Mouse (Mus musculus): ENCODE measurements around the gene Wdr89. TPM values are rescaled to one million over a fixed set of nuclear protein-coding genes. Genes with fewer than 3 reads are reported as not detected.
"Not testable (repeated sequence)": the region's sequence is repeated elsewhere in the genome, so short reads cannot be mapped to it uniquely, and the experiment has no call there.

Gene Wdr89
- total RNA-seq (2021) = 1 to 10 TPM; 2.4 to 2.5 TPM
- long read RNA-seq, experiment 1, partial matches to known transcripts = 0 of 1 reads
- long read RNA-seq, experiment 1, other reads (novel, unspliced or antisense) = 1 of 1 reads
- long read RNA-seq, experiment 2, partial matches to known transcripts = 0 of 2 reads
- long read RNA-seq, experiment 2, other reads (novel, unspliced or antisense) = 2 of 2 reads

DNA sequence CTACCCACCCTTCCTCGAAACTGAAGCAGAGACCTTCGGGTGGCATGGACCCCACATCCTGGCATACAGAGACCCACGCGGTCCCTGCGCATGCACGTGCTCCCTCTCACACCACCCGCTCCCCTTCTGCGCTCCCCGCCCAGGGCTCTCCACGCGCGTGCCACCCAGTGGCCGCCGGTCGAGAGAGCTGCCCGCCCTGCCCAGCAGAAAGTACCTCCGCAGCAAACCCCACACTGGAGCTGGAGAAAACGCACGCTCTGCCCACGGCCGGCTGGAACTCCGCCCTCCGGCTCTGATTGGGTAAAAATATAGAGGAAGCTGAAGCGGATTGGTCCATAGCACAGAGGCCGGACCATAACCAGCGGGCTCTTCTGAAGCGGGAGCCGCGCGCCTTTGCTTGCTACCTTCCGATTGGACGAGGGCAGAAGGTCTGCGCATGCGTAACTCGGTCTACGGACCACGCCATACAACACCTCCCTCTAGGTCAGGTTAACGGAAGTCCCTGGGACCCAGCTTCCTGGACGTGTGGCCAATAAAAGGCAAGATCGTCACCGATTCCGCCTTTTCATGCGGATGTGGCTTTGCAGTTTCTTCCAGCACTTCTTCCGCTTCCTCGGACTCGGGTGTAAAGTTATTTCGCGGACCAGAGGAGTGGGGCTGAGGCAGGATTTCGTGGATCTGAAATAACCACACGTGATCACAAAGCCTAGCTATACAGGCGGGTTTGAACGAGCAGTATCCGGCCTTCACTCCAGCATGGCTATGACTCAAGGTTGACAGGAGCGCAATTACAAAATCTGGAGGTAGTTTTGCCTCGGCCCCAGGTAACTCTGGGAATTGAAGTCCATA is at the start of gene Wdr89:
TSS of gene Wdr89 (minus strand) at position 280 of the 849 bp plus-strand sequence.
- DNase-seq (ENCODE audit: low spot score in 2 of 2) = peak; percentile 100
- intact Hi-C loops (cut with DNase I) = loop anchor here (5.0 kb wide), 2 partner anchors 72 to 103 kb away; partner anchors contain the start of gene Ppp2r5e

DNA sequence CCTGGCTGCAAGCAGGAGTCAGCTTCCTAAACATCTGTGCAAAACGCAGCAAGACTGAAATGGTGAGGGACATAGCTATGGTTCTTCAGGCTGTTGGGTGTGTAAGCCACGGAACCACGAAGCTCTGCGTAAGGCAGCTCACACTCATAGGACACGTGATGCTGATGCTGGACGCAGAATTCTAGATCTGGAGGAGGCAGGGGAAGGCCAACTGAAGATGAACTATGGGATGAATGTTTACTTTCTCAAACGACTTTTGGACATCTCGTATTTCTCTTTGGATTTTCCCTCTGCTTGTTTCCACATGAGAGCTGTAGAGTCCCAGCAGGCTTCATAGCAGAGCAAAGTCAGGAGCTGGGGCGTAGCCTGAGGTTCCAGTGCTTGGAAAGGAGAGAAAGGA is 44.3 kb upstream of the Wdr89 start:
- no peak for DNase-seq (ENCODE audit: low spot score in 2 of 2)
- intact Hi-C loops (cut with DNase I) = no loop called here

DNA sequence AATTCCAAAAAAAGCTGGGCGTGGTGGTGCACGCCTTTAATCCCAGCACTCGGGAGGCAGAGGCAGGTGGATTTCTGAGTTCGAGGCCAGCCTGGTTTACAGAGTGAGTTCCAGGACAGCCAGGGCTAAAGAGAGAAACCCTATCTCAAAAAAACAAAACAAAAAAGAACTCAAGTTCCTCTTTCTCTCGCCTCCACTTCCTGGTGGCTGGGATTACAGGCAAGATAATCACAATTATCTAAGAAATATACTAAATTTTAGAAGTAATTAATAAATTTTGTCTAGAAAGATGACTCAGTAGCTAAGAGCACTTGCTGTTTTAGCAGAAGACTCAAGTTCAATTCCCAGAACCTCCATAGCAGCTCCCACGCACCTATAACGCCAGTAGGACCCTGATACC is 43.6 kb upstream of the Wdr89 start:
- DNase-seq (ENCODE audit: low spot score in 2 of 2); intact Hi-C loops (cut with DNase I): not testable (repeated sequence)

DNA sequence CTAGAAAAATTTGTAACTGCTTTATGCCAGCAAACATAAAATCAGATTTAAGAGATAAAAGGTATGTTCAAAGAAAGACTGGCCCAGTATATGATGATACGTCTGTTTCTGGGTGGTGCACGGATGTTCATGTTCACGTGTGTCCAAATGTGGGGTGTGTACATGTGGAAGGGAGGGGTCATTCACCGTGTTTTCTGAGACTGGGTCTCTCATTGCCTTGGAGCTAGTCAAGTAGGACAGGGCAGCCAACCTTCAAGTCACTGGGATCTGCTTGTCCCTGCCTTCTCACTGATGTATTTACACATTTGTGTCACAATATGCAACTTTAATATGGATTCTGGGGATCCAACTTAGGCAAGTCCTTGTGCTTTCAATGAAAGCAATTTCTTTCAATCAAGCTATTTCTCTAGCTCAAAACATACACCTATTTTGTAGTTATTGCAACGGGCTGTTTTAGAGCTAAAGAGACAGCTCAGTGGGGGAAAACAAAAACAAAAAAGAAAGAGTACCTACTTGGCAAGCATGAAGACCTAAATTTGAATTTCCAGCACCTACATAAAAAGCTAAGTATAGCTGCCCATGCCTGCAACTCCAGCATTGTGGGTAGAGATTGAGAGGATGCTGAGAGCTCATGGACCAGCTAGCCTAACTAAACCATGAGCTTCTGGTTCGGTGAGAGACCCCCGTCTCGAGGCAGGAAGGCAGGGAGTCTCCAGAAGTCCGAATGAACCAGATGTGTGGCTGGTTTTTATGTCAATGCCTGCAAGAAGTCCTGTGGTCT is 41.4 kb upstream of the Wdr89 start:
- intact Hi-C loops (cut with DNase I) = no loop called here

GRCm38 (mm10) chr12:75709506-75709905 is 40.2 kb upstream of the Wdr89 start:
- DNase-seq (ENCODE audit: low spot score in 2 of 2) = no peak
- intact Hi-C loops (cut with DNase I) = no loop called here

More for the DNA sequence above, 41.4 kb upstream of the Wdr89 start:
- DNase-seq (ENCODE audit: low spot score in 2 of 2) = no peak

- DNase-seq (ENCODE audit: low spot score in 2 of 2) = no peak
- intact Hi-C loops (cut with DNase I) = no loop called here
These were observed 37.3 kb upstream of the Wdr89 start for GRCm38 (mm10) chr12:75706670-75707069.

GRCm38 (mm10) chr12:75702739-75703122 is 33.4 kb upstream of the Wdr89 start:
- intact Hi-C loops (cut with DNase I) = no loop called here
- no peak for DNase-seq (ENCODE audit: low spot score in 2 of 2)

DNA sequence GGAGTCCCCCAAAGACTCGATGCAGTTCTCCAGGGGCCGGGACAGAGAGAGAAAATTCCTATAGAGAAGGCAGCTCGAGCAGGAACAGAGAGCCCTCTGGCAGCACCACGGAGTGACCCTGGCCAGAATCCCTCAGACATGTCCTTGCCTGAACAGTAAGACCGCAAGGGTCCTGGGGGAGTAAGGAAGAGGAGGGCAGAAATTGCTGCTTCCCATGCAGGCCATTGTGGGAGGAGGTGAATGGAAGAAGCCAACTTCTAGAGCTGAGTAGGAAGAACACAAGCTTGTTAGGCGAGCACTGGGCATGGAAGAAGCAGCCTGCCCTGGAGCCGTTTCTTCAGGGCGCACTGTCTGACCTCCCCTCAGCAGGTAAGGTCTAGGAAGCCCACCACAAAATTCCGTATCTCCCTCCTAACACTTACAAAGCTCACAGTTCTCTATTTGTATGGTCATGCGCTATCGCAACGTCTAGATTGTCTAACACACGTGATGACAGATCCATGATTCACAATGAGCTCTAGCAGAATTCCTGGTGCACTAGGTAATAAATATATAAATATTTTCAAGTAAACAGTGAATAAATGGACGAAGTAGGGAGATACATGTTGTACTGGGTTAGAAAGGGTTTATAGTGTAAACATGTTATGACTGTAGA is 32.9 kb upstream of the Wdr89 start:
- intact Hi-C loops (cut with DNase I) = no loop called here
- no peak for DNase-seq (ENCODE audit: low spot score in 2 of 2)

DNA sequence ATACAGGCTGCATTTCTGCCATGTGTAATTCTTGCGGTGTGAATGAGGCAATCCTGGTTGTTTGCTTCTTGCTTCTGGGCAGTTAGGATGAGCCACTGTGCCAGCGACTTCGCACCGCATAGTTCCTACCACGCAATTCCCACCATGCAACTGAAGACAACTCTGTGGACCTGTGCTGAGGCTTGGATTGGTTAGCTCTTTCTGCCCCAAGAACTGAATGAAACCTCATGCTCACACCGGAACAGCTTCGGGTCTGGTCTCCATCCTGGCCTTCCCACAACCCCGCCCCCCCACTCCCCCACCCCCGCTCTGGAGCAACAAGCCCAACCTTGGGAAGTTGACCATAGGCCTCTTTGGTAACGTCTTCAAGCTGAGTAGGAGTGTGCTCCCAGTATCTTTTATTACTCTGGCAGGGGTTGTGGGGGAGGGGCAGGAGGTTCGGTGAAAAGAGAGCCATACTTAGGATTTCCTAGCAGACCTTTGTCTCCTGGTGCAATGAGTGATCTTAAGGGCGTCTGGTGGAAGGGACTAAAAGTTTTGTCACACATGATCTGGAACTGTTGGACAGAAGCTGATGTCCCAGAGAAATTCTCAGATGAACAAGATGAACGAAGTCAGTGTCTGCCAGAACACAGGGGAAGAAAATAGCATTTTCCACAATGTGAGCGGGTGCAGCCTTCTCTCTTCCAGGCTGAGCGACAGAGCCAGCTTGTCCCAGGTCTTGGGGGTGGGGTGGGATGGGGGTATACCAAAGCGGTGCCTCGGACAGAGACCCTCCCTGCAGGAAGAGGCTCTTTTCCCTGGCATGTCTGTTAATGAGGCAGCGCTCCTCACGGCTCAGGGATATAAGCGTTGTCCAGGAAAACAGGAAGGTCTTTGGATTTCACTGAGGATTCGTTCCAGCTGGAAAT is 32.1 kb upstream of the Wdr89 start:
- DNase-seq (ENCODE audit: low spot score in 2 of 2) = peak in 1 of 2 experiments; percentile 43
- intact Hi-C loops (cut with DNase I) = no loop called here

GRCm38 (mm10) chr12:75698692-75699091 is 29.4 kb upstream of the Wdr89 start:
- no peak for DNase-seq (ENCODE audit: low spot score in 2 of 2)
- intact Hi-C loops (cut with DNase I) = no loop called here

DNA sequence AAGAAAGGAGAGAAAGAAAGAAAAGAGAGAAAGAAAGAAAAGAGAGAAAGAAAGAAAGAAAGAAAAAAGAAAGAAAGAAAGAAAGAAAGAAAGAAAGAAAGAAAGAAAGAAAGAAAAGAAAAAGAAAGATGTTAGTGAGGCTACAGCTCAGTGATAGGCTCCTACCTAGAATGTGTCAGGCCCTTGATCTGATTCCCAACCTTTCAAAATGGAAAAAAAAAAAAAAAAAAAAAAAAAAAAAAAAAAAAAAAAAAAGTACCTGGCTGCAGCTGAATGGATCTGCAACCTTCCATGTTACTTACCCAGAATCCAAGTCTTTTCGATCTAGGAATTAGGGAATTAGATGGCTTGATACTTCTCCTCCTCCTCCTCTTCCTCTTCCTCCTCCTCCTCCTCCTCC is 26.5 kb upstream of the Wdr89 start:
- DNase-seq (ENCODE audit: low spot score in 2 of 2); intact Hi-C loops (cut with DNase I): not testable (repeated sequence)

- intact Hi-C loops (cut with DNase I) = no loop called here
- DNase-seq (ENCODE audit: low spot score in 2 of 2) = no peak
These were observed 19.7 kb upstream of the Wdr89 start for GRCm38 (mm10) chr12:75689003-75689402.

DNA sequence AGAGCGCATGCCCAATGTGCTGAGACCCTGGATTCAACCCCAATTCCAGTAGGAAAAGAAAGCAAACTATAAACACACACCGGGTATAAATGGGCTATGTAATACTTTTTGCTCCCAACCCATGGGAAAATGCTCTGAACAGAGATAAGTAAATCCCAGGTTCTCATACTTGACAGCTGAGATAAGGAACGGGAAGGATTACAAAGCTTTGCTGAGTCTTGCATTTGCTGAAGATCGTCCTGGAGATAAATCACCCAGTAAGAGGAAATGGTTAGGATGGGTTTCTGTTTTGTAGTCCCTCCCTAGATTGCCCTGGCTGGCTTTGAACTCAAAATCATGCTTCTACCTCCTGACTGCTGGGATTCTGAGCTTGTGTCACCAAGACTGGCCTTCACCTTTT is 18.0 kb upstream of the Wdr89 start:
- intact Hi-C loops (cut with DNase I) = no loop called here
- DNase-seq (ENCODE audit: low spot score in 2 of 2) = no peak

DNA sequence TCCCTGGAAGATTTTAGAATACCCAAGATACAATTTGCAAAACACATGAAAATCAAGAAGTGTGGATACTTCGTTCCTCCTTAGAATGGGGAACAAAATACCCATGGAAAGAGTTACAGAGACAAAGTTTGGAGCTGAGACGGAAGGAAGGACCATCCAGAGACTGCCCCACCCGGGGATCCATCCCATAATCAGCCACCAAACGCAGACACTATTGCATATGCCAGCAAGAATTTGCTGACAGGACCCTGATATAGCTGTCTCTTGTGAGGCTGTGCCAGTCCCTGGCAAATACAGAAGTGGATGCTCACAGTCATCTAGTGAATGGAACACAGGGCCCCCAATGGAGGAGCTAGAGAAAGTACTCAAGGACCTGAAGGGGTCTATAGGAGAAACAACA is 14.7 kb upstream of the Wdr89 start:
- intact Hi-C loops (cut with DNase I); DNase-seq (ENCODE audit: low spot score in 2 of 2): not testable (repeated sequence)

GRCm38 (mm10) chr12:75683598-75683997 is 14.3 kb upstream of the Wdr89 start:
- intact Hi-C loops (cut with DNase I) = no loop called here

GRCm38 (mm10) chr12:75682842-75683241 is 13.5 kb upstream of the Wdr89 start:
- intact Hi-C loops (cut with DNase I) = no loop called here
- no peak for DNase-seq (ENCODE audit: low spot score in 2 of 2)

More at GRCm38 (mm10) chr12:75683598-75683997, 14.3 kb upstream of the Wdr89 start:
- DNase-seq (ENCODE audit: low spot score in 2 of 2) = no peak

- DNase-seq (ENCODE audit: low spot score in 2 of 2) = no peak
- intact Hi-C loops (cut with DNase I) = no loop called here
These were observed 11.8 kb upstream of the Wdr89 start for GRCm38 (mm10) chr12:75681101-75681500.

GRCm38 (mm10) chr12:75678393-75678792 is 9.1 kb upstream of the Wdr89 start:
- DNase-seq (ENCODE audit: low spot score in 2 of 2) = no peak
- intact Hi-C loops (cut with DNase I) = no loop called here

DNA sequence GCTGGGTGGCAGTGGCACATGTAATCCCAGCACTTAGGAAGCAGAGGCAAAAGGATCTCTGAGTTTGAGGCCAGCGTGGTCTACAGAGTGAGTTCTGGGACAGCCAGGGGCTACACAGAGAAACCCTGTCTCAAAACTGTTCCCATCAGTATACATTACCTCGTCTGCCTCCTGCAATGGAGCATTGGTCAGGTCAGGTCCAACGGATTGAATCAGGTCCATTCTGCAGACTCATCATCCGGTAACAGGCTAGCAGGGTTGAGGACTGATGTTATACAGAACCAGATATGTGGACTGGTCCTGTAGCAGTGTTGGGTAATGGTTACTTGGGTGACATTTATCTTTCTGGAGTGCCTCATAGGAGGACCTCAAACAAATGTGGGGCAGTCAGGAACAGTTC is 3.3 kb upstream of the Wdr89 start:
- DNase-seq (ENCODE audit: low spot score in 2 of 2) = no peak
- intact Hi-C loops (cut with DNase I) = no loop called here
